Comparison of ENCODE assay signal across 8 mouse cellular contexts in genomic region chr8:104171050-104171620, GRCm38 (mm10). TPM values are rescaled to one million over a fixed set of nuclear protein-coding genes. Genes with fewer than 3 reads are reported as not detected.
A peak's percentile ranks its signal among the peaks of the same experiment; 100 is the strongest.
DNase-seq lines count a peak whose midpoint lies in the region; ATAC-seq and TF ChIP-seq lines count a peak whose summit lies in the region.

No protein-coding gene starts in this region.

- H3K27ac ChIP-seq in gastrocnemius, adult 2 months: peak overlapping the region; percentile 61
- H3K27ac ChIP-seq in ES-Bruce4 (ENCODE audit: insufficient read depth, low read length): no peak overlapping the region
- H3K27ac ChIP-seq in heart, postnatal 0 days (ENCODE audit: low read depth): no peak overlapping the region
- no peak overlapping the region for H3K27ac ChIP-seq in liver, postnatal 0 days (ENCODE audit: low read depth)

- WGBS in heart, postnatal 0 days: 4% methylated on average over 32 of the region's 32 CpGs
- WGBS in liver, postnatal 0 days (ENCODE audit: insufficient replicate concordance): 6% methylated on average over 32 of the region's 32 CpGs

- no peak for TF ChIP-seq EP300 in ES-Bruce4 (IDR thresholded peaks at IDR 0.05; ENCODE audit: insufficient read depth, low read depth, low read length)
- TF ChIP-seq EP300 in heart, postnatal 0 days (IDR thresholded peaks at IDR 0.05; ENCODE audit: low read depth): no peak
- no peak for TF ChIP-seq EP300 in liver, postnatal 0 days (IDR thresholded peaks at IDR 0.05; ENCODE audit: low read depth)

- no peak for TF ChIP-seq POLR2A in ES-Bruce4 (IDR thresholded peaks at IDR 0.05; ENCODE audit: insufficient read depth, low read length)

- intact Hi-C loops in gastrocnemius, adult 2 months (cut with DNase I): no loop called here
- intact Hi-C loops in gastrocnemius, postnatal 36 days (cut with DNase I): no loop called here

- peak overlapping the region; percentile 77 for H3K9ac ChIP-seq in ES-Bruce4 (ENCODE audit: low read depth, poor library complexity, severe bottlenecking)
- H3K9ac ChIP-seq in heart, postnatal 0 days (replicated peaks; ENCODE audit: low read depth, low read length): peak overlapping the region; percentile 65
- no peak overlapping the region for H3K9ac ChIP-seq in liver, postnatal 0 days (replicated peaks)

- H3K9me3 ChIP-seq in ES-Bruce4 (replicated peaks; ENCODE audit: control insufficient read depth, insufficient read depth, low read length, poor library complexity, severe bottlenecking): no peaks in the 10 kb centered on the region; the same call in 1 of the 2 replicates
- no peaks in the 10 kb centered on the region for H3K9me3 ChIP-seq in heart, postnatal 0 days (replicated peaks; ENCODE audit: control insufficient read depth, low read length)
- no peaks in the 10 kb centered on the region for H3K9me3 ChIP-seq in liver, postnatal 0 days (ENCODE audit: low read length)

- no peaks in the 10 kb centered on the region for H3K36me3 ChIP-seq in ES-Bruce4 (ENCODE audit: control insufficient read depth, insufficient read depth, low read length, poor library complexity, severe bottlenecking)
- no peaks in the 10 kb centered on the region for H3K36me3 ChIP-seq in heart, postnatal 0 days (replicated peaks; ENCODE audit: control insufficient read depth, insufficient read depth, low read length)
- H3K36me3 ChIP-seq in liver, postnatal 0 days (replicated peaks; ENCODE audit: insufficient read depth, low read length): no peaks in the 10 kb centered on the region

- DNase-seq in gastrocnemius, adult 2 months: no peak
- no peak for DNase-seq in gastrocnemius, postnatal 36 days
- no peak for DNase-seq in heart, postnatal 0 days (ENCODE audit: low spot score)
- no peak for DNase-seq in liver, postnatal 0 days
- DNase-seq in urinary bladder, postnatal 25 days (ENCODE audit: low spot score): no peak
- no peak for DNase-seq in layer of hippocampus, postnatal 36 days
- DNase-seq in adrenal gland, adult 2 months: no peak

- peak overlapping the region; percentile 73 for H3K4me3 ChIP-seq in gastrocnemius, adult 2 months
- H3K4me3 ChIP-seq in ES-Bruce4 (ENCODE audit: low read depth, low read length): peak overlapping the region; percentile 66
- H3K4me3 ChIP-seq in heart, postnatal 0 days (ENCODE audit: low read depth, low read length): peak overlapping the region; percentile 72
- peak overlapping the region; percentile 48 for H3K4me3 ChIP-seq in liver, postnatal 0 days (ENCODE audit: low read depth, low read length)

- no peak for TF ChIP-seq CTCF in gastrocnemius, adult 2 months (IDR thresholded peaks at IDR 0.05)
- no peak for TF ChIP-seq CTCF in ES-Bruce4 (IDR thresholded peaks at IDR 0.05; ENCODE audit: low read depth, low read length)
- TF ChIP-seq CTCF in heart, postnatal 0 days (IDR thresholded peaks at IDR 0.05; ENCODE audit: low read depth): no peak
- TF ChIP-seq CTCF in liver, postnatal 0 days (IDR thresholded peaks at IDR 0.05; ENCODE audit: low read depth): no peak

- ATAC-seq in heart, postnatal 0 days (ENCODE audit: insufficient read depth, low read depth): 0 out of 2 replicates have a peak, but pooled peaks have one; percentile 10
- ATAC-seq in liver, postnatal 0 days: no peak

- peaks cover 28% of the 10 kb centered on the region for H3K27me3 ChIP-seq in ES-Bruce4 (ENCODE audit: control insufficient read depth, insufficient read depth, low read length, poor library complexity, severe bottlenecking)
- peaks cover 52% of the 10 kb centered on the region for H3K27me3 ChIP-seq in heart, postnatal 0 days (ENCODE audit: control insufficient read depth, insufficient read depth, low read length)
- peaks cover 48% of the 10 kb centered on the region for H3K27me3 ChIP-seq in liver, postnatal 0 days (ENCODE audit: insufficient read depth, low read length)

- no peaks in the 10 kb centered on the region for H3K4me1 ChIP-seq in ES-Bruce4 (ENCODE audit: control insufficient read depth, insufficient read depth, low read length)
- 0 out of 2 replicates have a peak, but pooled peaks cover 3% of the 10 kb centered on the region for H3K4me1 ChIP-seq in heart, postnatal 0 days (ENCODE audit: control insufficient read depth, insufficient read depth)
- H3K4me1 ChIP-seq in liver, postnatal 0 days (ENCODE audit: insufficient read depth): peaks cover 9% of the 10 kb centered on the region; the same call in 1 of the 2 replicates

- peak overlapping the region; percentile 98 for H3K4me2 ChIP-seq in heart, postnatal 0 days (ENCODE audit: low read depth, low read length)
- peak overlapping the region; percentile 83 for H3K4me2 ChIP-seq in liver, postnatal 0 days (ENCODE audit: low read depth, low read length)

RNA-seq across cellular contexts. Expression of gene Bean1, which starts 0.9 kb away (rescaled TPM):
- total RNA-seq in gastrocnemius, adult 2 months (2021): under 1 TPM; 0.08 to 0.39 TPM
- under 1 TPM; 0.27 to 0.31 TPM for total RNA-seq in gastrocnemius, postnatal 36 days (2021)
- polyA plus RNA-seq in ES-Bruce4 (2011; ENCODE audit: insufficient read depth, insufficient read length, low read depth, missing spikeins): 0.23 and 0.51 TPM in 2 replicates
- total RNA-seq in heart, postnatal 0 days (2014; rRNA removed; ENCODE audit: low replicate concordance): 3.8 and 3.9 TPM in 2 replicates
- polyA plus RNA-seq in heart, postnatal 0 days (2015; fragmentation: Nextera tagmentation; extraction: Ambion mirVana): 0.38 and 0.57 TPM in 2 replicates
- polyA plus RNA-seq in liver, postnatal 0 days (2015; fragmentation: Nextera tagmentation; extraction: Ambion mirVana): not detected in 2 replicates
- total RNA-seq in layer of hippocampus, postnatal 36 days (2021): 1 to 10 TPM; 5.7 to 5.8 TPM
- total RNA-seq in adrenal gland, adult 2 months (2021): 1 to 10 TPM; 4.6 to 7.2 TPM
- polyA plus RNA-seq in adrenal gland, adult 2 months (2012; rRNA removed): 12.1 and 17.6 TPM in 2 replicates
